Mouse (Mus musculus): ENCODE results near the gene Prkd2. TPM values are rescaled to one million over a fixed set of nuclear protein-coding genes. Genes with fewer than 3 reads are reported as not detected.
A peak's percentile ranks its signal among the peaks of the same experiment; 100 is the strongest.

Prkd2 gene
- 7.6 and 8.4 TPM in 2 replicates for polyA plus RNA-seq (2014; fragmentation: Nextera tagmentation; extraction: Ambion mirVana)

GRCm38 (mm10) chr7:16842645-16843063, at the start of gene Prkd2:
Gene Prkd2, plus strand, starts transcription at chr7:16842902.
- Histone ChIP-seq H3K9ac (ENCODE audit: low read depth, low read length) (peak within 1 kb of the TSS; percentile 73), H3K27me3 (replicated peaks; ENCODE audit: control insufficient read depth, insufficient read depth, low read length) (no peaks in the 10 kb centered on the region), H3K4me1 (replicated peaks; ENCODE audit: control insufficient read depth, insufficient read depth, low read length) (peaks cover 32% of the 10 kb centered on the region), H3K9me3 (ENCODE audit: control insufficient read depth, low read length) (no peaks in the 10 kb centered on the region), H3K36me3 (ENCODE audit: control insufficient read depth, insufficient read depth, low read length) (peaks cover 26% of the 10 kb centered on the region), H3K4me3 (ENCODE audit: low read depth, low read length) (peak within 1 kb of the TSS; percentile 74), H3K27ac (ENCODE audit: low read depth, low read length) (peak within 1 kb of the TSS; percentile 64), H3K4me2 (peak within 1 kb of the TSS; percentile 100)
- DNase-seq (ENCODE audit: low spot score) = peak; percentile 83
- WGBS = 1% methylated on average over 31 of the region's 32 CpGs
- peak; percentile 84 for ATAC-seq (replicated peaks; ENCODE audit: low FRiP score)

GRCm38 (mm10) chr7:16793010-16793725, 49.5 kb upstream of the Prkd2 start:
- Histone ChIP-seq H3K9ac (ENCODE audit: low read depth, low read length) (0 out of 2 replicates have a peak overlapping the region, but pooled peaks have one; percentile 12), H3K27me3 (replicated peaks; ENCODE audit: control insufficient read depth, insufficient read depth, low read length) (no peaks in the 10 kb centered on the region), H3K36me3 (ENCODE audit: control insufficient read depth, insufficient read depth, low read length) (peaks cover 23% of the 10 kb centered on the region), H3K9me3 (ENCODE audit: control insufficient read depth, low read length) (no peaks in the 10 kb centered on the region), H3K4me3 (ENCODE audit: low read depth, low read length) (no peak overlapping the region), H3K27ac (ENCODE audit: low read depth, low read length) (no peak overlapping the region; the same call in 1 of the 2 replicates), H3K4me1 (replicated peaks; ENCODE audit: control insufficient read depth, insufficient read depth, low read length) (peaks cover 5% of the 10 kb centered on the region), H3K4me2 (no peak overlapping the region; the same call in 1 of the 2 replicates)
- ATAC-seq (replicated peaks; ENCODE audit: low FRiP score) = no peak; the same call in 1 of the 2 replicates
- WGBS = 83% methylated on average over 19 of the region's 19 CpGs
- no peak for DNase-seq (ENCODE audit: low spot score)

GRCm38 (mm10) chr7:16794886-16795285, 47.8 kb upstream of the Prkd2 start:
- Histone ChIP-seq H3K27me3 (replicated peaks; ENCODE audit: control insufficient read depth, insufficient read depth, low read length) (no peaks in the 10 kb centered on the region), H3K9me3 (ENCODE audit: control insufficient read depth, low read length) (no peaks in the 10 kb centered on the region), H3K4me3 (ENCODE audit: low read depth, low read length) (no peak overlapping the region), H3K4me1 (replicated peaks; ENCODE audit: control insufficient read depth, insufficient read depth, low read length) (peaks cover 5% of the 10 kb centered on the region), H3K27ac (ENCODE audit: low read depth, low read length) (no peak overlapping the region), H3K9ac (ENCODE audit: low read depth, low read length) (no peak overlapping the region), H3K36me3 (ENCODE audit: control insufficient read depth, insufficient read depth, low read length) (peaks cover 27% of the 10 kb centered on the region), H3K4me2 (no peak overlapping the region)
- 93% methylated on average over 5 of the region's 5 CpGs for WGBS
- ATAC-seq (replicated peaks; ENCODE audit: low FRiP score) = no peak
- DNase-seq (ENCODE audit: low spot score) = no peak

GRCm38 (mm10) chr7:16804409-16805028, 38.2 kb upstream of the Prkd2 start:
- H3K4me1 ChIP-seq (replicated peaks; ENCODE audit: control insufficient read depth, insufficient read depth, low read length) = no peaks in the 10 kb centered on the region
- no peak overlapping the region for H3K4me3 ChIP-seq (ENCODE audit: low read depth, low read length)
- no peak overlapping the region for H3K9ac ChIP-seq (ENCODE audit: low read depth, low read length)
- no peak overlapping the region for H3K4me2 ChIP-seq
- H3K9me3 ChIP-seq (ENCODE audit: control insufficient read depth, low read length) = no peaks in the 10 kb centered on the region
- DNase-seq (ENCODE audit: low spot score) (no peak), ATAC-seq (replicated peaks; ENCODE audit: low FRiP score) (peak; percentile 40; the same call in 1 of the 2 replicates)
- H3K27me3 ChIP-seq (replicated peaks; ENCODE audit: control insufficient read depth, insufficient read depth, low read length) = no peaks in the 10 kb centered on the region
- 32% methylated on average over 8 of the region's 8 CpGs for WGBS
- H3K36me3 ChIP-seq (ENCODE audit: control insufficient read depth, insufficient read depth, low read length) = no peaks in the 10 kb centered on the region
- H3K27ac ChIP-seq (ENCODE audit: low read depth, low read length) = no peak overlapping the region

GRCm38 (mm10) chr7:16807936-16808335, 34.8 kb upstream of the Prkd2 start:
- 84% methylated on average over 9 of the region's 9 CpGs for WGBS
- Histone ChIP-seq H3K36me3 (ENCODE audit: control insufficient read depth, insufficient read depth, low read length) (no peaks in the 10 kb centered on the region), H3K4me3 (ENCODE audit: low read depth, low read length) (no peak overlapping the region), H3K4me1 (replicated peaks; ENCODE audit: control insufficient read depth, insufficient read depth, low read length) (peaks cover 5% of the 10 kb centered on the region; the same call in 1 of the 2 replicates), H3K27ac (ENCODE audit: low read depth, low read length) (no peak overlapping the region), H3K9ac (ENCODE audit: low read depth, low read length) (no peak overlapping the region), H3K9me3 (ENCODE audit: control insufficient read depth, low read length) (no peaks in the 10 kb centered on the region), H3K4me2 (no peak overlapping the region), H3K27me3 (replicated peaks; ENCODE audit: control insufficient read depth, insufficient read depth, low read length) (peaks cover 20% of the 10 kb centered on the region)
- ATAC-seq (replicated peaks; ENCODE audit: low FRiP score) (no peak), DNase-seq (ENCODE audit: low spot score) (no peak)

- Histone ChIP-seq H3K36me3 (ENCODE audit: control insufficient read depth, insufficient read depth, low read length) (peaks cover 2% of the 10 kb centered on the region; the same call in 1 of the 2 replicates), H3K27me3 (replicated peaks; ENCODE audit: control insufficient read depth, insufficient read depth, low read length) (peaks cover 20% of the 10 kb centered on the region), H3K4me3 (ENCODE audit: low read depth, low read length) (no peak overlapping the region), H3K9me3 (ENCODE audit: control insufficient read depth, low read length) (no peaks in the 10 kb centered on the region), H3K4me2 (no peak overlapping the region), H3K4me1 (replicated peaks; ENCODE audit: control insufficient read depth, insufficient read depth, low read length) (peaks cover 5% of the 10 kb centered on the region; the same call in 1 of the 2 replicates), H3K27ac (ENCODE audit: low read depth, low read length) (no peak overlapping the region), H3K9ac (ENCODE audit: low read depth, low read length) (no peak overlapping the region)
- DNase-seq (ENCODE audit: low spot score) (no peak), ATAC-seq (replicated peaks; ENCODE audit: low FRiP score) (no peak)
- 86% methylated on average over 9 of the region's 9 CpGs for WGBS
Measured at GRCm38 (mm10) chr7:16808647-16809046, 34.1 kb upstream of the Prkd2 start.

- H3K4me1 ChIP-seq (replicated peaks; ENCODE audit: control insufficient read depth, insufficient read depth, low read length) = peaks cover 5% of the 10 kb centered on the region; the same call in 1 of the 2 replicates
- H3K27ac ChIP-seq (ENCODE audit: low read depth, low read length) = no peak overlapping the region
- peaks cover 5% of the 10 kb centered on the region; the same call in 1 of the 2 replicates for H3K36me3 ChIP-seq (ENCODE audit: control insufficient read depth, insufficient read depth, low read length)
- 24% methylated on average over 10 of the region's 10 CpGs for WGBS
- H3K4me3 ChIP-seq (ENCODE audit: low read depth, low read length) = no peak overlapping the region
- no peaks in the 10 kb centered on the region for H3K9me3 ChIP-seq (ENCODE audit: control insufficient read depth, low read length)
- peak; percentile 66 for DNase-seq (ENCODE audit: low spot score)
- peak; percentile 46 for ATAC-seq (replicated peaks; ENCODE audit: low FRiP score)
- no peak overlapping the region for H3K4me2 ChIP-seq
- peaks cover 20% of the 10 kb centered on the region for H3K27me3 ChIP-seq (replicated peaks; ENCODE audit: control insufficient read depth, insufficient read depth, low read length)
- H3K9ac ChIP-seq (ENCODE audit: low read depth, low read length) = no peak overlapping the region
Measured at GRCm38 (mm10) chr7:16809739-16810138, 33.0 kb upstream of the Prkd2 start.

- no peak overlapping the region for H3K27ac ChIP-seq (ENCODE audit: low read depth, low read length)
- H3K9ac ChIP-seq (ENCODE audit: low read depth, low read length) = no peak overlapping the region
- peaks cover 20% of the 10 kb centered on the region for H3K27me3 ChIP-seq (replicated peaks; ENCODE audit: control insufficient read depth, insufficient read depth, low read length)
- peaks cover 5% of the 10 kb centered on the region; the same call in 1 of the 2 replicates for H3K36me3 ChIP-seq (ENCODE audit: control insufficient read depth, insufficient read depth, low read length)
- H3K9me3 ChIP-seq (ENCODE audit: control insufficient read depth, low read length) = no peaks in the 10 kb centered on the region
- DNase-seq (ENCODE audit: low spot score) (no peak), ATAC-seq (replicated peaks; ENCODE audit: low FRiP score) (no peak)
- peaks cover 5% of the 10 kb centered on the region; the same call in 1 of the 2 replicates for H3K4me1 ChIP-seq (replicated peaks; ENCODE audit: control insufficient read depth, insufficient read depth, low read length)
- H3K4me2 ChIP-seq = peak overlapping the region; percentile 69
- 47% methylated on average over 28 of the region's 28 CpGs for WGBS
- H3K4me3 ChIP-seq (ENCODE audit: low read depth, low read length) = peak overlapping the region; percentile 38
Measured at GRCm38 (mm10) chr7:16810399-16810919, 32.2 kb upstream of the Prkd2 start.

Data from liver, embryonic 11.5 days (tissue).